Mouse (Mus musculus): ENCODE results near the gene Phactr2. TPM values are rescaled to one million over a fixed set of nuclear protein-coding genes. Genes with fewer than 3 reads are reported as not detected.

The Phactr2 gene
- total RNA-seq, 4 experiments from 2014 or later: 26.8 to 35.3 (median 31.0) TPM

DNA sequence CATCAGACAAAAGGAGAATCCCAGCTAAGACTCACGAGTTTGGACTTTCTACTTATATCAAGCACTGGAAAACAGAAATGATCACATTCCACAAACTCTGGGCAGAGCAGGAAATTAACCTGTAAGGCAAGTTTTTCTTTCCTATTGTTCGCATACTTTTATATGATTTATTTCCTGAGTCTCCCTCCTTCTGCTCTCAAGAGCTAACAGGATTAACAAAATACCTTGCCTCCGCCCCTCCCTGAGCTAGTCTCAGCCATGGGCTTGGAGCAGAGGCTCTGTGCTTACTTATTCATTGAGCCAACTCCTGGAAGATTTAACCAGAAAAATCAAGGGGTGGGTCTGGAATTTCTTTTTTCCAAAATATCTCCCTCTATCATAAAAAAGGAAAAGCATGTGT, 145.6 kb downstream of the Phactr2 start:
- DNase-seq: no peak

DNA sequence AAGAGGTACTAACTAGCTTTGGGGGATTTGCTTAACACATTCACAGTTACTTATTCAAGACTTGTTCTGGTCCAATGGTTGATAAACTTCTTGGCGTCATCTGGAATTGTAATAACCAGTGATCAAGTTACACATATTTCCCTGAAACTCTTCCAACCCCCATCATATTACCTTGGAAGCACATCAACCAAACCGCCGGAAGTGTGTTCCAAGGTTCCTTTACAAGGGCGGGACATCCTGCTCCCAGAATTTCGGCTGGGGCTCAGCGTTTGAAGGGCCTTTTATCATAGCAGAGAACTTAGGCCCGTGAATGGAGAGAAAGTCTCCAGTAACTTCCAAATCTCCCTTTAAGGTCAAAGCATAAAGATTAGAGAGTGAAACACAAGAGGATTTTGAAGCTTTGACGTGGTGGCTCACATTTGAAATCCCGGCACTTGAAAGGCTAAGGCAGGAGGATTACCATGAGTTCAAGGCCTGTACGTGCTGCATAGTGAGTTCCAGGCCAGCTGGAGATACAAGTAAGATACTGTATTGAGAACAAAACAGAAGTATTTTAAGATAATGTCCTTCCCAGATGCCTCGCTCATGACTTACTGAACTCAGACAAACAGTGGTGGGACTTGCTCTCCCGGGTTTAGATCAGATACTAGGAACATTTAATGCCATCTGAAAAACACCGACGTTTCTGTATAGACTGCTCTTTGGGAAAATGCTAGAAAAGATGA, 147.9 kb downstream of the Phactr2 start:
- DNase-seq: no peak

DNA sequence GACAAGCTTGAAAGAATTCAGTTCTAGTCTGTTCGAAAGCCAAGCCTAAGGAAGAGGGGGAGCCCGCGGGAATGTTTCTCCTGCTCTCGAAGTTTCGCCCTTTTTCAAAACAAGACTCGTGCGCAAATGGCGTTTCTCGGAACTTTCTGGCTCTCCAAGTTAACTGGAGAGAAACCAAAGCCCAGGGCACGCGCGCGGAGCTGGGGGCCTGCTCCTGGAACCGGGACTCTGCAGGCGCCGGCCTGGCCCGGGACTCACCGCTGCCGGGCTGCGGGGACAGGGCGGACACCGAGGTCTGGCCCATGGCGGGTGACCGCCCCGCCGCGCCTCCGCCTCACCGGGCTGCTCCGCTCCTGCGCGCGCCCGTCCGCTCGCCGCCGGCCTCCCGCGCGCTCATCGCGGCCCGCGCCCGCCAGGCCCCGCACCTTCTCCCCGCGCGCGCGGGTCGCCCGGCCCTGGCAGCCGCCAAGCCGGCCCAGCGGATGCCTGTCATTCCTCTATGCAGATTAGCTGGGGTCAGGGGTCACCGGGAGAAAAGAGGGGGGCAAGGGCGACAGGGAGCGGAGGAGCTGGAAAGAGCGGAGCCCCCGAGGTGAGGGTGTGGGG, 150.3 kb downstream of the Phactr2 start:
- peak; percentile 58 for DNase-seq

DNA sequence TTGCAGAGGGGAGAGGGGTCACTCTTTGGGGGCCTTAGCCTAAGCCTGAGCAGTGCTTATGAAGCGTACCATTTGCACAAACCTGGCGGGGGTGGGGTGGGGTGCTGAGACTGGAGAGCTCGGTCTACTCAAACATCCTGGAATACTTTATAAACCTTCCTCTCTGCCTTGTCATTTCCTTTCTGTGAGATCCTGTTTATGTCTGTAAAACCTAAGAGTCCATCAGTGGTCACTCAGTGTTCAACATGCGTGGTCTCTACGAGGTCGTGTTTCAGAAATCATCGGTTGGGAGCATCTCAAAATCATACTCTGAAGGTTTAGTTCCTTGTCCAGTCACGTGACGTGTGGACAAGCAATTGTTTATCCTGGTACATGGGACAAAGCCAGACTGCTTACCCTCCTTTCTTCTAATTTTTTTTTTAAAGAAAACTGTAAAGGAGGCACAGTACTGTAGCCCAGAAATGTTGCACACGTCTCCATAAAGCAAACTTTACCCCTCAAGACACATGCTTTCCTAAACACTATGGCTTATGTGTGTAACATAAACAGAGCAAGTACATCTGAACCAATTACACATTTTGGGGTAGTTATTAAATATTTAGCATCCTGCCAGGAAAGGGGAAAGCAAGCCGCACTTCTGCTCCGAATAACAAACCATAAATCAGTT, 150.9 kb downstream of the Phactr2 start:
- DNase-seq: no peak

DNA sequence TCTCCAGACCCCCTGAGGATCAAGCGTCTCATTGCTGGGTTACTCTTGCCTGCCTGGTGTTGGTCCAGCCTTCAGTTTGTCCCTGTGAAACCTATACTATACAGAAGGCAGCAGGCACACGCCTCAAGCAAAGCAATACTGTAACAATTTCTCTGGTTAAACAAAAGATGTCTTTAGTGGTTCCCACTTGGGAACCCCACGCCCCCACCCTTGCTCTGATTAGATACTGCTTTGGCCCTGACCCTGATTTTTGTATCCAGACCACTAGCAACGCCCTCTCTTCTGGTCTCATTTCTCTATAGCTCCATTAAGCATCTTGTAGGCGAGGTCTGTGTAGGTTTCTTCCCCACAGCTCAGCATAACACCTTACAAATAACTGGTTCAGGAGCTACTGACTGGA, 159.2 kb downstream of the Phactr2 start:
- no peak for DNase-seq

DNA sequence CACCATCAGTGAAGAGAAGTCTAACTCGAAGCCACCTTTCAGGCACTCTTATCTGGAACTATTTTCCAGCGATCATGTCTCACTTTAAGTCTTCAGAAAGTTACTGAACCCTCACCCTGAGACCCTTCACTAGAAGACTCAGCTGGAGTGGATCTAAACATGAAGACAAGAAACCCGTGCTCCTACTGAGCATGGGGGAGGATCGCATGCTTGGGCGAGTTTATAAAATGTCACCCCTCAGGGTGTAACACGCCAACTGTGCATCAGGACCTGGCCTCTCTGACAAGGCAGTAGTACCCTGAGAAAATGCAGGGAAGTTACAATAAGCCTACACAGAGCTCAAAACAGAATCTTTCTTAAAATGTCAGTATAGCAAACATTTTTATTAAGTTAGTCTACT, 161.6 kb downstream of the Phactr2 start:
- DNase-seq: no peak

DNA sequence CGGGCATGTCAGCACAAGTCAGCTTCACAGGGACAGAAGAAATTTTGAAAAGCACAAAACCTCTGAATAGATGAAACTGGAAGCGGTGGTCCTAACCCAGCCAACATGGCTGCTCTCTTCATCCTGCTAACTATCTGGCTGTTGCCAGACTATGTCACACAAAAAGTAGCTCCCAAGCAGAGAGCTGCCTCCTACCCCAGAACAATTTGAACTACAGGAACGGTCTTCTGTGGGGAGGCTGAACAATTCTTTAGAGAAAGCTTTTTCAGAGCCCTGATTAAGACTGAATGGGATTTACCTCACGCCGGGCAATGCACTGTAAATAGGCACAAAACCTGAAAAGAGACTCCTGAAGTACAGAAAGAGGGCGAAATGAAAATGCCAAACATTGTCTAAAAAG, 162.6 kb downstream of the Phactr2 start:
- no peak for DNase-seq

DNA sequence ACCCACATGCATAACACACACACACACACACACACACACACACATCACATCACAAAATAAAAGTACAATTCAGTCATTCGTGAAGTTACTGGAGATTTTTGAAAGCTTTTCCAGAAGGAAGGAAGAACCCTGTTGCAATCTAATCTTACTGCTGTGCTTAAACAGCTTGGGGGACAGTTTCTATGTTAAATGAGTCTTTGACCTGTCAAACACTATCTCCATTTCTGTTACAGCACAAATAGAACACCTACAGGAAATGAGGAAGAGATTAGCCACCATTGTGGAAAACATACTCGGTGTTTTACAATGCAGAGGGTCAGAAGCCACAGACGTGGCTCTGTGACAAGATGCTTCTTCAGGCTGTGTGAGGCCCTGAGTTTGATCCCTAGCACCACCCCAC, 164.1 kb downstream of the Phactr2 start:
- no peak for DNase-seq

DNA sequence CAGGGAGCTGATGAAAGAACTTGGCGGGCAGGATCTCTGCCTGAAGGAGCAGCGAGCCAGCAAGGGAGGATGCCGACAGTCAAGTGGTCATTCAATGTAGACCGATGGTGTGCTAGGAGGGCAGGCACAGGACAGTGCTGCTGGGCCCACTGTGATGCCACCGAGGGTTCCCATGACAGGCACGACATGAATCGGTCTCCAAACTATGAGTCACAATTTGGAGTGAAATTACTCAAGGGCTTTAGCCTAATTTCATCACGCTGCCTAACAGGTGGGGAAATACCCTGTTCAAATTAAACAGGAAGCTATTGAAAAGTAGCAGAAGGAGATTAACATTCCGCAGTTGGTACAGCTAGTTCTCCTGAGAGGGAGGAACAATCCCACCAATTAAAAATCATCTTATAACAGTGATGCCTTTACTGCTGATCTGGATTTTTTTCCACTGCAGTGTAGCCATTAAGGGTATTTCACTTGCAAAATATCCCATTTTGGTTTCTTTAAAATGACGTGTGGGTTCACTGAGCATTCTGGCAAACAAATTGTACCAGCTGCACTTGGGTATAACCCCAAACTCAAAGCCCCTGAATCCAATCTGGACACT, 169.5 kb downstream of the Phactr2 start:
- no peak for DNase-seq

DNA sequence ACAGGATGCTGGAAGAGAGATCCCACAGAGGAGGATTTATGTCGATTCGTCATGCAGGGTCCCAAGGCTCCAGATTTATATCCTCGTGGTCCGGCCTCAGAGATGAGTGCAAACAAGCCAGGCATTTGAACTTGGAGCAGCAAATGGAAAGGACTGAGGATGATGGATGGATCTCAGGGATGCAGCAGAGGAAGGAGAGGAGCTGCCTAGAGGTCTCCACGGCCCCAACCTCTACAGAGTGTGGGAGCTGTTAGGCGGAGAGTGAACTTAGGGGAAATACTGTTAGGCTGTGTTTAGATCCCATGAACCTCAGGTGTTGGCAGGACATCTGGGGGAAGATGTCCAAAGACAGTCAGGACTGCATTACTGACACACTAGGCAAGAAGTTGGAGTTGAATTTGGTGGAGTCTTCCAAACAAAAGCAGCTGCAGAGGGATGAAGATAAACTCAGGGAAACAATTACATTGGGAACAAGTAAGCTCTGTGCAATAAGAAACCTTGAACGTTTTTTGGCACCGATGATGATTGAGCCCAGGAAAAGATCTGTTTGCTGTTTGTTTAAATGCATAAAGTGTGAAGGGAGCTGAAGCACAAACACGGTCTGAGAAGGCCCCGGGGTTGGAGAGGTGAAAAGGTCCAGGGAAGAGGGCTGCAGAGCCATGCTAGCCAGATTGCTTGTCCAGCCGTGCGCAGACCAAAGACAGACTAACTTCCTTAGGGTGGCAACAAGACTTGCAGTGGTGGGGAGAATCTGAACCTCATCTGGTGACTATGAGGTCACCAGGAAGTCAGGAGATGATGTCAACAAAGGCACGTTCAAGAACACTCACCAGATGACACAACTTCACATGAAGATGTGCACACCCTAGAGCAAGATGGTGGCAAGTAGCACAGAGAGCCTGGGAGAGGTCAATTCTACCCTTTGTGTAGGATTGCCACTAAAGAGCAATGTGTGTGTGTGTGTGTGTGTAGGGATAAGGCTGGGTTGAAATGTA, 170.6 kb downstream of the Phactr2 start:
- no peak for DNase-seq

DNA sequence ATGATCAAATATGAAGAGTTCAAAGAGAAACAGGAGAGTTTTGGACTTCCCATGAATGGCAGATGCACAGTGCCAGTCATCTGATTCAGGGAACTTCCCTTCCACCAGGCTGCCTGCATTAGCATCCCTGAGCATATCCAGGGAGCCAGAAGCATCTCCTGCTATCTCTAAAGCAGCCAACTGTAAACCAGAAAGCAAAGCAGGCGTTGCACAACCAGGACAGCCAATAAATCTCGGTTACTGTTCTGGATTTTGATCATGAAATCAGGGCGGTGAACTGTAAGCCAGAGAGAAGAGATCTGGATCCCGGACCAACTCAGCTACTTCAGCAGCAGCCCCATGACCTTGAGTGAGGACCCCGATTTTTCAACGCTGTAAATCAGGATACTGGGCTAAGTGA, 173.6 kb downstream of the Phactr2 start:
- DNase-seq: peak; percentile 16

DNA sequence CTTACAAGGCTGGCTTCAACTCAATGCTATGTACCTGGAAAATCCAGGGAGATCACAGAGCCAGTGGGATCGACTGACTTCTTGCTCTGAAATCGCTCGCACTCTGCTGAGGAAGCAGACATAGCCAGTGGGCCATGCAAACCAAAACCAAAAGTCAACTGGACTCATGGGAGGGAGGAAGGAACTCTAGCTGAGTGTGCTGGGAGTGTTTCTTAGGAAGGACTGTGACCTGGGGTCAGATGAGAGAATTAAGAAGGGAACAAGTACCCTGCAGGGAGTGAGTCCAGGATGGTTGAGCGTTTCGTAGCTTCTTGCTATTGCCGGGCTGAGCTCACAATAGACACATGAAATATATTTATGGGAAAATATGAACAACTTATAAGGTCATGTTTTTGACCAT, 174.0 kb downstream of the Phactr2 start:
- no peak for DNase-seq

DNA sequence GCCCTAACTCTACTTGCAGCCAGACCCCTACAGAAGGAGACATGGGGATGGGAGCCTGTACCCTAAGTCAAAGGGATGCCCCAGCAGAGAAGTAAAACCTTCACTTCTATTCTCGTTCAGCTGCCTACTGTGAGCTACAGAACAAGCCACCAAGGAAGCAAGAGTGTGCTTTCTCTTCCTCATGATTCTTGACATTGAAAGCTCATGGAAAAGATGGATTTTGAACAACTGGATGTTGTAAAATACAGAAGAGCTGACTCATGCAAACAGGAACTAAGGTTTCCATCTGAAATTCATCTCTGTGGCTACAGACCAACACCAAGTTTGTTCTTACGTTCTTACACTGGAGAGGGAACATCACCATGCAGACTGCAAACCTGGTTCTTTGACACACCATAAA, 179.3 kb downstream of the Phactr2 start:
- no peak for DNase-seq

DNA sequence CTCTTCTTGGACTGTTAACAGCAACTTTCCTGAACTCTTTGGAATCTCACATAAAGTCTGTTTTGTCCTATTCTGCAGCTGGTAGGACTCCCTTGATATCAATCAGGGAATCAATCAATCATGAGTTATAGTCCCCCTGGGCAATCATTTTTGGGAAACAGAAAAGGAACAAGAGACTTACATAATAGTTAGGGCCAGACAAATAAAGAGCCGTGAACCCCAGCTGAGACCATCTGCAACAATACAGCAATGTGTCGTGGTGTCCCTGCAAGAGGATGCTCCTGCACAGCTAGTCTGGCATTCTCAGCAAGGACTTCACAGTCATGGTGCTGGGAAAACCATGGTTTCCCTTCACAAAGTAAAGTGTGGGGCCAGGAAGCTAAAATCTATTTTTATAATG, 182.2 kb downstream of the Phactr2 start:
- no peak for DNase-seq

DNA sequence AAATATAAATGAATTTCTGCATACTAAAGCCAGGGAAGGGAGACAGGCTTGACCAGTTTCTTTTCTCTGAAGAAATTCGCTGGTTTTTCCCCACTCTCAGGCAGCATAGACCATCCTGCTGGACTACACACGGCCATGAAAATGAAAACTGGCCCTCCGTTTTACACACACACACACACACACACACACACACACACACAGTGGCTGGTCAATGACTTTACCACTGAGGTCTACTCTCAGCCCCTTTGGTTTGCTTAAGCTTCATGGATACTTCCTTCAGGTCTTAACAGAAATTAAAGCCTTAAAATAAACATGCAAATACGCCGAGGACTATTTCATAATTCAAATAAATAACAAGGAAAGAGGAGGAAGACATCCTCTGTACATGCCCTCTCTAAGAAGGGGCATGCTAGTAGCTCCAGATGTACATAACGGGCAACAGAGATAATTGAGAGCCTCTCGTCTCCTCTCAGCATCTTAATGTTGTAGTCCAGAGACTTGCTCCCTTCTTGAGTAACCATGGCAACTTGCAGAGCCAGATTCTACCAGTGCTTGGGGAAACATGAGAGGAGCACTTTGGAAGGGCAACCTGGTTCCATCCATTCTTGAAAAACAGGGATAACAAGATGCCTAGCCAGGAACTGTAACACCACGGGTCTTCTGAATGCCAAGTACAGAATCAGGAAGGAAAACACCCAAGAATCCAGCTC, 184.8 kb downstream of the Phactr2 start:
- DNase-seq: no peak

DNA sequence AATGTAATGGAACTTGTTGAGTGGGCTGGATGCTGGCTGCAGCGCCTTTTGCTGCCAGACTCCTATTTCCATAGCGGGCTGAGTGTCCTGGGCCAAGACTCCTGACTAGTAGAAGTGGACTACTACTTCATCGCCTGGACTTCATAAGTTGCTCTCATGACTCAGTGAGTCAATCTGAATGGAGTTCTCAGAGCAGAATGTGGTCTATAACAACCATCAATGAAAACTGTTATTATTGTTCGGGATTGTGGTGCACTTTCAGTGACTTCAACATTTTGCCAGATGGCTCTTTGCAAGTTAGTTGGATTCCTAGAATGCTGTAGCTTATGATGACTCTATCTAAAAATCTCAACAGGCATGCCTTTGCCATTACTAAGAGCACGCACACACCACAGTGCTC, 185.9 kb downstream of the Phactr2 start:
- no peak for DNase-seq

DNA sequence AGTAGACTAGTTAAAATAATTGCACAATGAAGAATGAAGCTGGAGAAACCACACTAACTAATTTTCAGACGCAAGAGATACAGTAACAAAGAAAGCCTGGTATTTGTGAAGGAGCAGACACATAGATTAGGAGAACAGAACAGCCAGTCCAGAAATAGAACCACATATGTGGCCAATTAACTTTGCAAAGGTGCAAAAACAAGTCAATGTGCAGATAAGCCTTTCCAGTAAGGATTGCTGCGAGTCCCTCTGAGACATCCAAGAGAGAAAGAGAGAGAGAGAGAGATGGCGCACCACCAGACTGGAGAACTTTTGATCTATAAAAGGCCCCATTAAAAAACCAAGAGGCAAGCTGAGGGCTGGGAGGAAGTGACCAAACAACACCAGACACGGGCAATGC, 190.8 kb downstream of the Phactr2 start:
- DNase-seq: no peak

DNA sequence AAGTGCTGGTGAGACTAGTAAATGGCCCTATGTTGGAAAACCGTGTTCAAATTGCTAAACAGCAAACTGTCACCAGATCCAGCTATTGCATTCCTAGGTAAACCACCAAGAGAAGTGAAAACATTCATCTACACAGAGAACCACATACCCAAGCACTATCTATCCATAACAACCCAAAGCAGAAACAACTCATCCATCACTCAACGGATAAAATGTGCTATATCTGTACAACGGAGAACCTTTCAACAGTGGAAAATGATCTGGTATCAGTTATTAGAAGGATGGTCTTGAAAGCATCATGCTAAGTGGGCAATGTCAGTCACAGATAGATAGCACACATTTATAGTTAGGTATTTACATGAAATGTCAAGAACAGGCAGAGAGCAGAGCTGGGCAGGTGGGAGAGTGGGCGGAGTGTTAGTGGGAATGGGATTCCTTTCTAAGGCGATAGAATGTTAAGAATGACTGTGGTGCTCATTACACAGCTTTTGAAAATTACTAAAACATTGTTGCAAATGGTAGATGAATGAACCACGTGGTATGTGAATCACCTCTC, 193.8 kb downstream of the Phactr2 start:
- DNase-seq: no peak

DNA sequence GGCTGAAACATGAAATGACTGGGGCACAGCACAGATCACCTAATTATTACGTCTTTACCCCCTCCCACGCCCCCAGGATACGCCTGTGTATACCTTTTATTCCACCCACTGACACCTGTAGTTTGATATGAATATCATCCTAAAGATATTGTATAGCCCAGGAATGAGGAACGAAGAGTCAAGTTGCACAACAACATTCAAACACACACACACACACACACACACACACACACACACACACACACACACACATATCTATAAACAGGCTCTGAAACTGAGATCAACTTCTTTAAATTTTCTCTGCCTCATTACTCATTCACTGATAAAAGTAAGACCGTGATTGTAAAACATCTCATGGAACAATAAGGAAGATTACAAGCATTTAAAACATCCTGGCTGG, 197.9 kb downstream of the Phactr2 start:
- DNase-seq: no peak

DNA sequence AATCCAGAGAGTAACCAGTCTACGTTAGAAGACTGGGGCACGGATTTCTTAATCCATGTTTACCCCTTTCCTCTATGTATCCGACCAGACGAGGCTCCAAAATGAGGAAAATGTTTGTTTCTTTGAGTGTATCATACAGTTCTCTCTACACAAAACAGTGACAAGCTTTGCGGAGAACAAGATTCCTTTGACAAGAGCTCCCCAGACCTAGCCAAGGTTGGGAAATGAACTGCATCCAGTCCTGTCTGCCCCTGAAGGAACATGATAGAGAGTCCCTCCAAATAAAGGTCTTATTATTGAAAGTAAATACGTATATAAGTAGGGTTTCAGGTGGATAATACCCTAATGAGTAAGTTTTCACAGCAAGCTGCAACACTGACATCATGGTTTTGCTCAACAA, 199.1 kb downstream of the Phactr2 start:
- DNase-seq: no peak

DNA sequence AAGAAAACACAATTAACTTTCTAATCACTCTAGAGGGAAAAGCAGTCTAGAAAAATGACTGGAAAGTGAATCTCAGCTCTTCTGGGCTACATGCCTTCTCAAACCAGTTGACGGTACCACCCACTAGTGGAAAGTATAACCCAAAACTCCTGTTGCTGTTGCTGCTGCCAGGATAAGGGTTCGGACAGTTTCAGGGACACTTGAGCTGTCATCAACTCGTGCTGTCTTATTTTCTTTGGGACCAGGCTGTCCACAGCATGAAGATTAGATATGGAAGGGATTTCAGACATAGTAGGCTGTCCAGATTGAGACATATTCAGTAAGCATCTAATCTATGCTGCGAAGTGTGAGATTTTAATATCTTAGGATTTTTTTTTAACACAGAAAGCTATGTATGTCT, 199.5 kb downstream of the Phactr2 start:
- DNase-seq: no peak
